22 mouse cellular contexts compared by ENCODE assay signal in genomic region chr4:66158714-66159113, GRCm38 (mm10).
A peak's percentile ranks its signal among the peaks of the same experiment; 100 is the strongest.
DNase-seq lines count a peak whose midpoint lies in the region; ATAC-seq and TF ChIP-seq lines count a peak whose summit lies in the region.
"Had no signal": no experiment of that assay in that cellular context is flagged by ENCODE, and none has a peak within 500 bp of the region (broad histone marks: within the 10 kb centered on the region; RNA-seq: fewer than 3 reads in every experiment).

No protein-coding gene starts in this region.

- H3K27me3 ChIP-seq in cerebellum, adult 2 months (ENCODE audit: control insufficient read depth, insufficient read depth, low read length) = no peaks in the 10 kb centered on the region
- H3K27me3 ChIP-seq: CH12.LX; embryonic facial prominence, embryonic 12.5 days; embryonic facial prominence, embryonic 15.5 days; forebrain, embryonic 12.5 days; Patski had no signal

- 46% methylated on average over 3 of the region's 3 CpGs for WGBS in cerebellum, adult 2 months

- H3K4me3 ChIP-seq in cerebellum, adult 2 months (replicated peaks; ENCODE audit: insufficient read depth, low read depth, low read length) = no peak overlapping the region
- H3K4me3 ChIP-seq: embryonic facial prominence, embryonic 12.5 days; embryonic facial prominence, embryonic 15.5 days; erythroblast, embryonic 14.5 days; forebrain, embryonic 10.5 days; forebrain, embryonic 12.5 days had no signal

- no peak for TF ChIP-seq CTCF in cerebellum, adult 2 months (IDR thresholded peaks at IDR 0.05; ENCODE audit: borderline replicate concordance, insufficient read depth, low read depth, low read length)

- peak; percentile 58; the same call in 1 of the 2 replicates for ATAC-seq in cerebellum, adult (ENCODE audit: insufficient number of reproducible peaks, low FRiP score, low TSS enrichment)
- ATAC-seq: activated CD4-positive, CD25-positive, alpha-beta regulatory T cell, adult 4 months; CD4-positive, CD25-positive, alpha-beta regulatory T cell, adult 4 months; forebrain, embryonic 14.5 days; forebrain, embryonic 16.5 days; Patski had no signal

- no peak for TF ChIP-seq POLR2A in cerebellum, adult 2 months (IDR thresholded peaks at IDR 0.05; ENCODE audit: borderline replicate concordance, insufficient read depth, low read length)

- H3K27ac ChIP-seq in cerebellum, adult 2 months (ENCODE audit: insufficient read depth, low read length) = 0 out of 2 replicates have a peak overlapping the region, but pooled peaks have one; percentile 50
- H3K27ac ChIP-seq: embryonic facial prominence, embryonic 12.5 days; embryonic facial prominence, embryonic 15.5 days; forebrain, embryonic 10.5 days; forebrain, embryonic 12.5 days had no signal

- no peak for DNase-seq in cerebellum, postnatal 14 days
- DNase-seq in cerebellum, adult 2 months = peak in 1 of 2 experiments; percentile 32
- no peak for DNase-seq in cerebellum, postnatal 36 days
- peak; percentile 57 for DNase-seq in brain, adult 2 months (ENCODE audit: low read depth, low spot score)
- DNase-seq: adrenal gland, adult 8-10 months; adrenal gland, postnatal 14 days; adrenal gland, postnatal 36 days; B cell, adult 2 months; cerebellum, adult 9-11 months; embryo, embryonic 11 days had no signal

- H3K4me1 ChIP-seq in cerebellum, adult 2 months (ENCODE audit: control insufficient read depth, insufficient read depth, low read length) = peaks cover 7% of the 10 kb centered on the region
- H3K4me1 ChIP-seq: embryonic facial prominence, embryonic 12.5 days; embryonic facial prominence, embryonic 15.5 days; forebrain, embryonic 10.5 days; forebrain, embryonic 12.5 days had no signal
